Mouse (Mus musculus) left cerebral cortex, adult 2 months (tissue): ENCODE data around the gene Il17rb. TPM values are rescaled to one million over a fixed set of nuclear protein-coding genes. Genes with fewer than 3 reads are reported as not detected.

Experiments
- DNase-seq, 2 experiments: peaks; one replicate each; pipeline ENCODE4 v3.0.0; 2021 to 2022; ENCODE audit warnings: low spot score in 2 of 2, mixed read lengths in 1 of 2; ENCODE audit errors: extremely low spot score in 1 of 2
- H3K27ac ChIP-seq: fragments of 200-600 bp; 2 replicates; pipeline ENCODE4 v1.8.1; 2022
- H3K4me3 ChIP-seq: fragments of 200-600 bp; 2 replicates; pipeline ENCODE4 v1.8.1; 2022
- CTCF ChIP-seq: fragments of 200-600 bp; IDR thresholded peaks from 2 replicates; pipeline ENCODE4 v1.8.1; 2022; ENCODE audit warnings: antibody characterized with exemption, mild to moderate bottlenecking, moderate library complexity
- intact Hi-C: fragments of 180-260 bp; cut with DNase I; formaldehyde crosslinking; loops from one replicate; pipeline ENCODE4 v1.15.1; 2025
- total RNA-seq, 2 experiments: library from RNA; stranded (reverse); gene quantifications; 2 replicates each; pipeline ENCODE4 v1.2.3; 2021

The Il17rb gene
- total RNA-seq, 2 experiments from 2014 or later = 1.0 to 1.5 TPM

GRCm38 (mm10) chr14:30038431-30038830, 29.7 kb upstream of the Il17rb start:
- no peak for TF ChIP-seq CTCF
- no peak overlapping the region for H3K4me3 ChIP-seq
- DNase-seq = no peak
- no peak overlapping the region for H3K27ac ChIP-seq
- intact Hi-C loops = no loop called here

GRCm38 (mm10) chr14:30033405-30033804, 24.7 kb upstream of the Il17rb start:
- intact Hi-C loops = no loop called here
- H3K4me3 ChIP-seq = no peak overlapping the region
- H3K27ac ChIP-seq = no peak overlapping the region
- DNase-seq = no peak
- TF ChIP-seq CTCF = no peak

- Histone ChIP-seq H3K4me3 (no peak overlapping the region), H3K27ac (no peak overlapping the region)
- peak; percentile 49 for TF ChIP-seq CTCF
- no peak for DNase-seq
- intact Hi-C loops = no loop called here
Measured at GRCm38 (mm10) chr14:30027378-30027777, 18.7 kb upstream of the Il17rb start.

GRCm38 (mm10) chr14:30024387-30024786, 15.7 kb upstream of the Il17rb start:
- H3K27ac ChIP-seq = no peak overlapping the region
- intact Hi-C loops = no loop called here
- DNase-seq = no peak
- no peak for TF ChIP-seq CTCF
- no peak overlapping the region for H3K4me3 ChIP-seq

GRCm38 (mm10) chr14:30022471-30022870, 13.8 kb upstream of the Il17rb start:
- no peak overlapping the region for H3K4me3 ChIP-seq
- DNase-seq = no peak
- TF ChIP-seq CTCF = no peak
- H3K27ac ChIP-seq = no peak overlapping the region
- intact Hi-C loops = no loop called here

- intact Hi-C loops = no loop called here
- no peak for DNase-seq
- TF ChIP-seq CTCF = no peak
- Histone ChIP-seq H3K4me3 (no peak overlapping the region), H3K27ac (no peak overlapping the region)
Measured at GRCm38 (mm10) chr14:30019792-30020575, 11.3 kb upstream of the Il17rb start.

- Histone ChIP-seq H3K27ac (no peak overlapping the region), H3K4me3 (no peak overlapping the region)
- TF ChIP-seq CTCF = no peak
- intact Hi-C loops = no loop called here
- no peak for DNase-seq
Measured at GRCm38 (mm10) chr14:30019375-30019774, 10.7 kb upstream of the Il17rb start.

GRCm38 (mm10) chr14:30018846-30019245, 10.2 kb upstream of the Il17rb start:
- intact Hi-C loops = no loop called here
- no peak for TF ChIP-seq CTCF
- Histone ChIP-seq H3K27ac (no peak overlapping the region), H3K4me3 (no peak overlapping the region)
- DNase-seq = no peak

GRCm38 (mm10) chr14:30018463-30018801, 9.7 kb upstream of the Il17rb start:
- Histone ChIP-seq H3K4me3 (no peak overlapping the region), H3K27ac (no peak overlapping the region)
- no peak for TF ChIP-seq CTCF
- intact Hi-C loops = no loop called here
- DNase-seq = no peak

- no peak for TF ChIP-seq CTCF
Measured at GRCm38 (mm10) chr14:30017794-30018462, 9.2 kb upstream of the Il17rb start.

GRCm38 (mm10) chr14:30016666-30017065, 8.0 kb upstream of the Il17rb start:
- intact Hi-C loops = no loop called here
- TF ChIP-seq CTCF = no peak
- Histone ChIP-seq H3K4me3 (no peak overlapping the region), H3K27ac (no peak overlapping the region)
- DNase-seq = no peak

More at GRCm38 (mm10) chr14:30017794-30018462, 9.2 kb upstream of the Il17rb start:
- H3K27ac ChIP-seq = no peak overlapping the region
- H3K4me3 ChIP-seq = no peak overlapping the region
- DNase-seq = no peak
- intact Hi-C loops = no loop called here

- no peak for TF ChIP-seq CTCF
- intact Hi-C loops = no loop called here
- no peak overlapping the region for H3K27ac ChIP-seq
- no peak overlapping the region for H3K4me3 ChIP-seq
- no peak for DNase-seq
Measured at GRCm38 (mm10) chr14:30015008-30015407, 6.3 kb upstream of the Il17rb start.

GRCm38 (mm10) chr14:30014487-30014886, 5.8 kb upstream of the Il17rb start:
- no peak for DNase-seq
- intact Hi-C loops = no loop called here
- no peak for TF ChIP-seq CTCF
- Histone ChIP-seq H3K4me3 (no peak overlapping the region), H3K27ac (no peak overlapping the region)
